Mouse (Mus musculus) Patski (cell line): Measurements from ENCODE around the gene Nectin1. TPM values are rescaled to one million over a fixed set of nuclear protein-coding genes. Genes with fewer than 3 reads are reported as not detected.

Experiments
- ATAC-seq: fragments of 100-300 bp; one replicate; pipeline ENCODE4 v1.8.0; 2021
- CTCF ChIA-PET: fragments of 350-600 bp; sonication (Branson Sonifier 250); formaldehyde crosslinking; loops from one replicate; lab custom pipeline; 2022; ENCODE audit warnings: inconsistent platforms; lab: Charles Lee
- POLR2A ChIA-PET: fragments of 350-600 bp; sonication (Branson Sonifier 250); formaldehyde crosslinking; loops from one replicate; lab custom pipeline; 2022; ENCODE audit warnings: antibody characterized with exemption, inconsistent platforms; lab: Charles Lee
- DNase-seq: peaks from one replicate; pipeline ENCODE4 v3.0.0-alpha.2; 2011; ENCODE audit warnings: low read depth, low spot score
- H3K27me3 ChIP-seq: fragments of 371-371 bp; one replicate; pipeline ENCODE4 v1.5.1; 2021
- CTCF ChIP-seq: fragments of 100-300 bp; IDR thresholded peaks from one replicate; pipeline ENCODE4 v1.5.1; 2021
- in situ Hi-C: fragments of 300-500 bp; cut with MboI; formaldehyde crosslinking; loops from 3 replicates; pipeline ENCODE4 v1.11.1; 2018; ENCODE audit warnings: low pct_unique_long_range_greater_than_20kb, mixed read lengths
- polyA plus RNA-seq: library from polyadenylated mRNA; unstranded; gene quantifications from one replicate; pipeline ENCODE4 v1.2.3, GENCODE M21; 2021

Gene Nectin1
- polyA plus RNA-seq, 1 experiment from 2014 or later, result 2.8 TPM

- DNase-seq (no peak), ATAC-seq (no peak)
- TF ChIP-seq CTCF, result no peak
- CTCF ChIA-PET, result interaction anchor here (1.4 kb wide), 1 partner anchor 19 kb away, joined by 3 read pairs; no protein-coding TSS in a partner anchor
- POLR2A ChIA-PET, result no interaction called here
- peaks cover 8% of the 10 kb centered on the region for H3K27me3 ChIP-seq
- in situ Hi-C loops, result no loop called here
These were observed 112.1 kb downstream of the Nectin1 start for GRCm38 (mm10) chr9:43855887-43856286.
